ENCODE assay signal across 29 mouse cellular contexts in genomic region chr7:83104426-83104825, GRCm38 (mm10).
DNase-seq lines count a peak whose midpoint lies in the region; ATAC-seq and TF ChIP-seq lines count a peak whose summit lies in the region.
"Had no signal": no experiment of that assay in that cellular context is flagged by ENCODE, and none has a peak within 500 bp of the region (broad histone marks: within the 10 kb centered on the region; RNA-seq: fewer than 3 reads in every experiment).

No protein-coding gene starts in this region.

- H3K9me3 ChIP-seq in heart, embryonic 12.5 days (replicated peaks), result no peaks in the 10 kb centered on the region
- H3K9me3 ChIP-seq in limb, embryonic 14.5 days (ENCODE audit: control insufficient read depth, low read length), result no peaks in the 10 kb centered on the region
- no peaks in the 10 kb centered on the region for H3K9me3 ChIP-seq in limb, embryonic 10.5 days (replicated peaks)
- H3K9me3 ChIP-seq: embryonic facial prominence, embryonic 12.5 days; forebrain, embryonic 10.5 days; forebrain, embryonic 13.5 days; G1E; heart, embryonic 15.5 days; hindbrain, embryonic 10.5 days had no signal

- no peak for TF ChIP-seq POLR2A in limb, embryonic 14.5 days (IDR thresholded peaks at IDR 0.05; ENCODE audit: borderline replicate concordance, extremely low read depth, insufficient read depth, insufficient read length)

- H3K4me1 ChIP-seq in heart, embryonic 12.5 days (replicated peaks), result no peaks in the 10 kb centered on the region
- 0 out of 2 replicates have a peak, but pooled peaks cover 5% of the 10 kb centered on the region for H3K4me1 ChIP-seq in limb, embryonic 14.5 days (ENCODE audit: control insufficient read depth, insufficient read depth, low read length)
- no peaks in the 10 kb centered on the region for H3K4me1 ChIP-seq in limb, embryonic 10.5 days
- H3K4me1 ChIP-seq: embryonic facial prominence, embryonic 12.5 days; forebrain, embryonic 10.5 days; forebrain, embryonic 13.5 days; heart, embryonic 15.5 days; hindbrain, embryonic 10.5 days had no signal

- H3K9ac ChIP-seq in heart, embryonic 12.5 days, result no peak overlapping the region
- no peak overlapping the region for H3K9ac ChIP-seq in limb, embryonic 14.5 days (ENCODE audit: low read depth, low read length, severe bottlenecking)
- H3K9ac ChIP-seq: embryonic facial prominence, embryonic 12.5 days; forebrain, embryonic 13.5 days; heart, embryonic 15.5 days; hindbrain, embryonic 14.5 days had no signal

- H3K27me3 ChIP-seq in heart, embryonic 12.5 days (replicated peaks), result no peaks in the 10 kb centered on the region
- H3K27me3 ChIP-seq in limb, embryonic 14.5 days (ENCODE audit: control insufficient read depth, insufficient read depth, low read length), result no peaks in the 10 kb centered on the region
- no peaks in the 10 kb centered on the region for H3K27me3 ChIP-seq in limb, embryonic 10.5 days (ENCODE audit: low read depth, poor library complexity, severe bottlenecking)
- H3K27me3 ChIP-seq: CH12.LX; embryonic facial prominence, embryonic 12.5 days; forebrain, embryonic 13.5 days; heart, embryonic 15.5 days had no signal

- H3K4me3 ChIP-seq in heart, embryonic 12.5 days, result no peak overlapping the region
- no peak overlapping the region for H3K4me3 ChIP-seq in limb, embryonic 14.5 days (replicated peaks; ENCODE audit: low read length)
- H3K4me3 ChIP-seq in limb, embryonic 10.5 days, result no peak overlapping the region
- H3K4me3 ChIP-seq: embryonic facial prominence, embryonic 12.5 days; erythroblast, embryonic 14.5 days; forebrain, embryonic 10.5 days; forebrain, embryonic 13.5 days; heart, embryonic 15.5 days; hindbrain, embryonic 10.5 days had no signal

- no peaks in the 10 kb centered on the region for H3K36me3 ChIP-seq in heart, embryonic 12.5 days
- H3K36me3 ChIP-seq in limb, embryonic 14.5 days (ENCODE audit: control insufficient read depth, insufficient read depth, low read length), result no peaks in the 10 kb centered on the region
- no peaks in the 10 kb centered on the region for H3K36me3 ChIP-seq in limb, embryonic 10.5 days
- H3K36me3 ChIP-seq: embryonic facial prominence, embryonic 12.5 days; forebrain, embryonic 10.5 days; G1E; heart, embryonic 15.5 days; hindbrain, embryonic 10.5 days had no signal

- no peak overlapping the region for H3K27ac ChIP-seq in heart, embryonic 12.5 days (ENCODE audit: poor library complexity, severe bottlenecking)
- no peak overlapping the region for H3K27ac ChIP-seq in limb, embryonic 14.5 days (replicated peaks; ENCODE audit: low read depth, low read length)
- no peak overlapping the region for H3K27ac ChIP-seq in limb, embryonic 10.5 days
- H3K27ac ChIP-seq: embryonic facial prominence, embryonic 12.5 days; forebrain, embryonic 10.5 days; forebrain, embryonic 13.5 days; heart, embryonic 15.5 days; hindbrain, embryonic 10.5 days; hindbrain, embryonic 14.5 days had no signal

- peak; percentile 10 for DNase-seq in heart, adult 11 months
- peak; percentile 4 for DNase-seq in kidney, adult 9 months
- no peak for DNase-seq in kidney, adult 18-20 months
- peak; percentile 74 for DNase-seq in limb, embryonic 14.5 days (ENCODE audit: low spot score)
- DNase-seq in limb, embryonic 10.5 days (ENCODE audit: low spot score), result no peak
- DNase-seq in thymus, adult 18-20 months, result no peak
- DNase-seq: adrenal gland, postnatal 10 days; adrenal gland, postnatal 36 days; B cell, adult 2 months; cerebellum, adult 18-20 months; cerebellum, adult 9-10 months; cerebellum, postnatal 14 days; gastrocnemius, postnatal 10 days; gastrocnemius, postnatal 36 days; heart, postnatal 10 days; heart, postnatal 36 days had no signal

- no peak for ATAC-seq in heart, embryonic 12.5 days (ENCODE audit: insufficient number of reproducible peaks, low FRiP score)
- ATAC-seq in limb, embryonic 14.5 days (ENCODE audit: low FRiP score, low read depth), result no peak
- ATAC-seq: forebrain, embryonic 13.5 days; forebrain, embryonic 16.5 days; Patski had no signal

- WGBS in heart, embryonic 12.5 days, result 88% methylated on average over 1 of the region's 1 CpGs
- WGBS in limb, embryonic 14.5 days, result 63% methylated on average over 1 of the region's 1 CpGs
- WGBS in limb, embryonic 10.5 days, result 84% methylated on average over 1 of the region's 1 CpGs

- H3K4me2 ChIP-seq in heart, embryonic 12.5 days, result no peak overlapping the region
- H3K4me2 ChIP-seq in limb, embryonic 14.5 days (replicated peaks; ENCODE audit: low read depth, low read length, severe bottlenecking), result no peak overlapping the region
- H3K4me2 ChIP-seq: embryonic facial prominence, embryonic 12.5 days; forebrain, embryonic 13.5 days; heart, embryonic 11.5 days; heart, embryonic 15.5 days; hindbrain, embryonic 14.5 days had no signal

Comparison
In these comparisons a context has a peak if more than half of its experiments do, and no peak if none do; other contexts are left out.
1. DNase-seq: peak in heart, adult 11 months (single experiment), kidney, adult 9 months (single experiment) and limb, embryonic 14.5 days (single experiment); none in kidney, adult 18-20 months (single experiment), limb, embryonic 10.5 days (single experiment) and thymus, adult 18-20 months (0 of 2).